Mouse (Mus musculus): ENCODE data around the gene Rnf207. TPM values are rescaled to one million over a fixed set of nuclear protein-coding genes. Genes with fewer than 3 reads are reported as not detected.
A peak's percentile ranks its signal among the peaks of the same experiment; 100 is the strongest.

The Rnf207 gene
- polyA plus RNA-seq, 1 experiment from 2014 or later, result 27.5 TPM

DNA sequence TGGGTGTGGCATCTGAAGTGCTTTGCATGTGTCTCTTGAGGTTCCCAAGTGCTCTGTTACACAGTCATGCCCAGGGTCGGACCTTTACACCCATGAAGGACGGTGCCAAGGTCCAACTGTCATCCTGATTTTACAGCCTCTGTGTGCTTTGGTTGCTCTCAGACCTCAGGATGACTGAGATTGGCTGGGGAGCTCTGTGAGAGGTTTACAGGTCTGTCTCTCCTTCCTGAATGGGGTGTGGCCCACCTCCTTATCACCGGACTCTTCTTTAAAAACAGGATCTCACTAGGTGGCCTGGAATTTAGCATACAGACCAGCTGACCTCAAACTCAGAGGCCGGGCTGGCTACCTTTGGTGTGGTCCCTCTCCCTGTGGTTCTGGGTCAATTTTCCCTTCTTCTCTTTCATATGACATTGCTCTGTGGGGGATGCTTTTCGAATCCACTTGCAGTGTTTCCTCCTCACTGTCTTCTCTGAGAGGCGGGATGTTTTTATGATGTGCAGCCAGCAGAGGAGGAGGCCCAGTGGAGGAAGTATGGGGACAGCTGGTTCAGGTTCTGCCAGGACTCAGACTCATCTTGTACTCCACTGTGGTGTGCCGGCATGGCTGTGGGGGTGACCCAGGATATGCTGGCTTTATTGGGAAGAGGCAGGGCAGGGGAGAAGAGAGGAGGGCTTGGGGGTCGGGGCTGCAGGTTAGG, 32.1 kb upstream of the Rnf207 start:
- no peak overlapping the region for H3K4me3 ChIP-seq (ENCODE audit: low read depth, low read length)
- no peak overlapping the region for H3K9ac ChIP-seq (ENCODE audit: low read depth, low read length)
- H3K4me1 ChIP-seq (ENCODE audit: control insufficient read depth, insufficient read depth, low read length), result no peaks in the 10 kb centered on the region
- H3K4me2 ChIP-seq, result no peak overlapping the region
- H3K27me3 ChIP-seq (ENCODE audit: control insufficient read depth, insufficient read depth, low read length), result peaks cover 53% of the 10 kb centered on the region
- no peak overlapping the region for H3K27ac ChIP-seq (ENCODE audit: low read depth, low read length)
- no peak for ATAC-seq (replicated peaks; ENCODE audit: insufficient number of reproducible peaks, low FRiP score, low TSS enrichment)
- no peaks in the 10 kb centered on the region for H3K36me3 ChIP-seq (ENCODE audit: control insufficient read depth, insufficient read depth, low read length)
- no peaks in the 10 kb centered on the region for H3K9me3 ChIP-seq (replicated peaks; ENCODE audit: control insufficient read depth, low read length)
- WGBS (ENCODE audit: insufficient replicate concordance), result 25% methylated on average over 8 of the region's 8 CpGs

DNA sequence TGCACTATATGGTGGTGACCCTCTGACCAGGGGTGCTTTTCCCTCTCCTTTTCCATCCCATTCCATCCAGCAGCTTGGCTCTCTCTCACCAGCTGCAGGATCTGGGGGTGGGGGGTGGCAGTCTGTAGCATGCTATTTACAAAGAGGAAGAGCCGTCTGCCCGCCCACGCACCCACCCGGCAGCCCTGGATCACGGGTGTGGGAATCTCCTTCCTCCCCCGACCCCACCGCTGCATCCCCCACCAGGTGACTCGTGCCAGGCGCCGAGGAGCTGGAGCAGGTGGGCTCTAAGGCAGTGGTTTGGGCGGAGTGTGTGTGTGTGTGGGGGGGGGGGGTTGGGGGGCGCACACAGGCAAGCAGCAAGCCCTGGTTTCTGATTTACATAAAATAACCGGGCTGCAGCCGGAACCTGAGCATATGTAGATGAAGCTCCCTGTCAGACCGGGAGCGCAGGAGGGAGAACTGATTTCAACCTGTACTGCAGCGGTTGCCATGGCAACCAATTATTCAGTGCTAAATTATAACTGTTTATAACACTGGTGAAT, 31.1 kb upstream of the Rnf207 start:
- Histone ChIP-seq H3K4me3 (ENCODE audit: low read depth, low read length) (no peak overlapping the region), H3K4me1 (ENCODE audit: control insufficient read depth, insufficient read depth, low read length) (peaks cover 3% of the 10 kb centered on the region; the same call in 1 of the 2 replicates), H3K9me3 (replicated peaks; ENCODE audit: control insufficient read depth, low read length) (no peaks in the 10 kb centered on the region), H3K27me3 (ENCODE audit: control insufficient read depth, insufficient read depth, low read length) (peaks cover 53% of the 10 kb centered on the region), H3K4me2 (no peak overlapping the region), H3K36me3 (ENCODE audit: control insufficient read depth, insufficient read depth, low read length) (no peaks in the 10 kb centered on the region), H3K9ac (ENCODE audit: low read depth, low read length) (no peak overlapping the region), H3K27ac (ENCODE audit: low read depth, low read length) (no peak overlapping the region)
- no peak for ATAC-seq (replicated peaks; ENCODE audit: insufficient number of reproducible peaks, low FRiP score, low TSS enrichment)
- WGBS (ENCODE audit: insufficient replicate concordance), result 13% methylated on average over 17 of the region's 17 CpGs

DNA sequence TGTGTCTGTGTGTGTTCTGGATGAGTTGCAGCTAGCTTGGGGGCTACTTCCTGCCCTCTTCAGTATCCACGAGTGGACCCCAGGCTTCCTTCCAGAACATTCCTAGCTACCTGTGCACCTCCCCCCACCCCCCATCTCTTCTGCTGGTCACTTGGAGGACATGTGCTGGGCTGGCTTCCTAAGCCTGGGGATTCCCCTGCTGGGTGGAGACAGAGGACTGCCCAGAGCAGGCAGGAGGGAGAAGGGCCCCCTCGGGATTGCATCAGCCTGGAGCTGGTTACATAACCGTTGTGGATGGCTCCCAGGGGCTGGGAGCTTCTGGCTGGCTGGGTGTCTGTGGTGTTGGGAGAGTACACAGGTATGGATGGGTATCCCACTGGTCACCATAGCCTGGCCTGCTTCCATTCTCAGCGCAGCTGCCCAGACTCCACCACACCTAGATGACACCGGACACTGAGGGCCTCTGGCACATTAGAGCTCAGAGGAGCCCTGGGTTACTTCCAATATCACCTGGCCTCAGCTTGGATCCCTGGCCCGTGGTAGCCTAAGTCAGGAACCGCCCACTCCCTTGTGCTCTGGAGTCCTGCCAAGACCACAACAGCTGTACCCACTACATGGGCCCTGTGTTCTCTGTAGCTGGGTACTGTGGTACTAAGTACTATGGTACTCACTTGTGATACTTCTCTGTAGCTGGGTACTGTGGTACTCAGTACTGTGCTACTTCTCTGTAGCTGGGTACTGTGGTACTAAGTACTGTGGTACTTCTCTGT, 26.5 kb upstream of the Rnf207 start:
- H3K9ac ChIP-seq (ENCODE audit: low read depth, low read length), result no peak overlapping the region
- H3K36me3 ChIP-seq (ENCODE audit: control insufficient read depth, insufficient read depth, low read length), result no peaks in the 10 kb centered on the region
- no peaks in the 10 kb centered on the region for H3K9me3 ChIP-seq (replicated peaks; ENCODE audit: control insufficient read depth, low read length)
- H3K27ac ChIP-seq (ENCODE audit: low read depth, low read length), result no peak overlapping the region
- 51% methylated on average over 7 of the region's 7 CpGs for WGBS (ENCODE audit: insufficient replicate concordance)
- peaks cover 64% of the 10 kb centered on the region for H3K27me3 ChIP-seq (ENCODE audit: control insufficient read depth, insufficient read depth, low read length)
- no peak overlapping the region for H3K4me2 ChIP-seq
- peaks cover 3% of the 10 kb centered on the region; the same call in 1 of the 2 replicates for H3K4me1 ChIP-seq (ENCODE audit: control insufficient read depth, insufficient read depth, low read length)
- no peak overlapping the region for H3K4me3 ChIP-seq (ENCODE audit: low read depth, low read length)
- ATAC-seq (replicated peaks; ENCODE audit: insufficient number of reproducible peaks, low FRiP score, low TSS enrichment), result no peak

DNA sequence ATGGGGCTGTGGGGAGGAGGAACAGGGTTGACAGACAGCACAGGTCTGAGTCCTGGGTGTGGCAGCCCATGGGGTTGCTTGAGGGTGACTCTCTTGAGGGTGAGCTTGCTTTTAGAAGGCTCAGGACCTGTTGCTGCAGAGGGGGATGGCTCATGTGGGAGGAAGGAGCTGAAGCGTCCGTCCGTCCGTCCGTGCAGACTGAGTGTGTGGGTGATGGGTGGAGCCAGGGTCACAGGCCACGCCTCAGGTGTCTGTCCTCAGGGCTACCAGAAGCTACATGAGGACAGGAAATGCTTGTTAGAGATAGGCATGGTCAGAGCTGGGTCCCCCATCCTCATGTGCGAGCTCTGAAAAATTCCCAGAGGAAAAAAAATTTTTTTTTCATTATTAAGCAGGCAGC, 25.9 kb upstream of the Rnf207 start:
- Histone ChIP-seq H3K4me3 (ENCODE audit: low read depth, low read length) (no peak overlapping the region), H3K27me3 (ENCODE audit: control insufficient read depth, insufficient read depth, low read length) (peaks cover 64% of the 10 kb centered on the region), H3K36me3 (ENCODE audit: control insufficient read depth, insufficient read depth, low read length) (no peaks in the 10 kb centered on the region), H3K9me3 (replicated peaks; ENCODE audit: control insufficient read depth, low read length) (no peaks in the 10 kb centered on the region), H3K4me2 (no peak overlapping the region), H3K9ac (ENCODE audit: low read depth, low read length) (no peak overlapping the region), H3K27ac (ENCODE audit: low read depth, low read length) (no peak overlapping the region), H3K4me1 (ENCODE audit: control insufficient read depth, insufficient read depth, low read length) (peaks cover 4% of the 10 kb centered on the region; the same call in 1 of the 2 replicates)
- no peak for ATAC-seq (replicated peaks; ENCODE audit: insufficient number of reproducible peaks, low FRiP score, low TSS enrichment)
- WGBS (ENCODE audit: insufficient replicate concordance), result 39% methylated on average over 7 of the region's 7 CpGs

DNA sequence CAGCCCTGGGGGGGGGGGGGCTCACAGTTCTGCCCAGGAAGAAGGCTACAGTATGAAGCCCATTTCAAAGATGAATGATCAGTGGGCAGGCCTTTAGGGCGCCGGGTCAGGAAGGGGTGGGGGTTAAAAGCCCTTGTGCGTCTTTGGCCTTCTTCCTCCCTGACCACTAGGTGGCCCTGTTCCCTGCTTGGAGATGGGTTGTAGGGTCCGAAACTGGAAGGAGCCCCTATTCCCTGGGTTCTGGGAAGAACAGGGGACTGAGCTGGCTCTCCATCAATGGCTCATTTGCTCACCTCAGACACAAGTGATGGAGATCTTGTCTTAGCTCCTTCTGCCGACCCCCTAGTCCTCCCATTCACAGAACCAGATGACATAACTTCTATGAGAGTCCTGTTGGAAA, 24.5 kb upstream of the Rnf207 start:
- no peak overlapping the region for H3K27ac ChIP-seq (ENCODE audit: low read depth, low read length)
- no peak overlapping the region for H3K4me2 ChIP-seq
- peaks cover 65% of the 10 kb centered on the region for H3K27me3 ChIP-seq (ENCODE audit: control insufficient read depth, insufficient read depth, low read length)
- WGBS (ENCODE audit: insufficient replicate concordance), result 15% methylated on average over 5 of the region's 5 CpGs
- H3K4me3 ChIP-seq (ENCODE audit: low read depth, low read length), result no peak overlapping the region
- no peak for ATAC-seq (replicated peaks; ENCODE audit: insufficient number of reproducible peaks, low FRiP score, low TSS enrichment)
- no peaks in the 10 kb centered on the region for H3K9me3 ChIP-seq (replicated peaks; ENCODE audit: control insufficient read depth, low read length)
- no peaks in the 10 kb centered on the region for H3K36me3 ChIP-seq (ENCODE audit: control insufficient read depth, insufficient read depth, low read length)
- H3K9ac ChIP-seq (ENCODE audit: low read depth, low read length), result no peak overlapping the region
- H3K4me1 ChIP-seq (ENCODE audit: control insufficient read depth, insufficient read depth, low read length), result peaks cover 16% of the 10 kb centered on the region

DNA sequence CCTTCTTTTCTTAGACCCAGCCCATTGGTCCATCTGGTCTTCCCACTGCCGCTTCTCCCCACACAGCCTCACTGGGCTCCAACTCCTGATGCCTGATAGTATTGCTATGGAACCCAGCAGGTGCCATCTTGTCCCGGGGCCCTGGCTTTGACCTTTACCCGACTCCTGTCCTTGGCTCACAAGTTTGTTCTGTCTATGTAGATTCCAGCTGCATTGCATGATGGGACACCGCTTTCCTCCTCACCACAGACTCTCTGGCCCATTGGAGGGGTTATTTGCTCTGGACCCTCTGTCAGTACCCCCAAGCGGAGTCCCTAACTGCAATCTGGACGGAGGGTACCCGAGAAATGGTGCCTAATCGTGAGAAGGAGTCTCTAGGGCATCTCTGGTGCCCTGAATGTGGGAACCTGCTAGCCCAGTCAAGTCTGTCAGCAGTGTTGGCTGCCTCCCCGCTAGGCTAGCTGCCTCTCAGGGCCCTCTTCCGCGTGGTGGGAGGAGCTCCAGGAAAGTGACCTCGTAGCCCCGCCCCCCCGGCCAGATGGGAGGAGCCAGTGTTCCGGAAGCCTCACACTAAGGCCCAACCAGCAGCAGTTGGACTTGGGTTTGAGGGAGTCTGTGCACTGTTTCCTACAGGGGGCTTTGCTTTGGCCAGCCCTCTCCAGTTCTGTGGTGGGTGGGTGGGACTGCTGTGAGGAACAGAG, 21.9 kb upstream of the Rnf207 start:
- H3K4me1 ChIP-seq (ENCODE audit: control insufficient read depth, insufficient read depth, low read length), result peaks cover 16% of the 10 kb centered on the region
- no peak overlapping the region for H3K27ac ChIP-seq (ENCODE audit: low read depth, low read length)
- H3K27me3 ChIP-seq (ENCODE audit: control insufficient read depth, insufficient read depth, low read length), result peaks cover 78% of the 10 kb centered on the region
- H3K4me3 ChIP-seq (ENCODE audit: low read depth, low read length), result no peak overlapping the region
- H3K36me3 ChIP-seq (ENCODE audit: control insufficient read depth, insufficient read depth, low read length), result no peaks in the 10 kb centered on the region
- WGBS (ENCODE audit: insufficient replicate concordance), result 35% methylated on average over 15 of the region's 15 CpGs
- H3K9me3 ChIP-seq (replicated peaks; ENCODE audit: control insufficient read depth, low read length), result no peaks in the 10 kb centered on the region
- H3K9ac ChIP-seq (ENCODE audit: low read depth, low read length), result no peak overlapping the region
- ATAC-seq (replicated peaks; ENCODE audit: insufficient number of reproducible peaks, low FRiP score, low TSS enrichment), result no peak
- H3K4me2 ChIP-seq, result no peak overlapping the region

DNA sequence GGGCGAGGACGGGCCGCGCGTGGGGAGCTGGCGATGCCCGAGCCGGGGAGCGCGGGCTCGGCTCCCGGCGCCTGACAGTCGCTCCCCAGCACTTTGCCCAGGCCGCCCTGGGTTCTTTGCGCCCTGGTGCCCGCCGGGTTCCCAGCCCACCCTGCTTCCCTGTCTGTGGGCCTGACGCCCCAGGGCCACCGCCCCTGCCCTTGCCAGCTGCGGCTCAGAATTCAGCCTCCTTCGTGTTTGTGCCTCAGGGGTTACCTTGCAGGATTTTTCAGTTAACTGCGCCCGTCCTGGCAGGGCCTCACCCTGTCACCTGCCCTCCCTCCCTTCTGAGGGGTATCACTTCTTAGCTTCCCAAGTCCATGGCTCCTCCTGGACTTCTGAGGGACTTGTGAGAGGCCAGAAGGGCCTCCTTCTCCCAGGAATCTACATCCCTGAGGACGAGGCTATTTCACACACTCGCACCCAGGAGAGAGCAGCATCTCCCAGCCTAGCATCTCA, 20.5 kb upstream of the Rnf207 start:
- no peak overlapping the region for H3K9ac ChIP-seq (ENCODE audit: low read depth, low read length)
- peaks cover 8% of the 10 kb centered on the region for H3K36me3 ChIP-seq (ENCODE audit: control insufficient read depth, insufficient read depth, low read length)
- peak overlapping the region; percentile 55 for H3K4me3 ChIP-seq (ENCODE audit: low read depth, low read length)
- peaks cover 13% of the 10 kb centered on the region for H3K4me1 ChIP-seq (ENCODE audit: control insufficient read depth, insufficient read depth, low read length)
- no peak for ATAC-seq (replicated peaks; ENCODE audit: insufficient number of reproducible peaks, low FRiP score, low TSS enrichment)
- no peaks in the 10 kb centered on the region for H3K9me3 ChIP-seq (replicated peaks; ENCODE audit: control insufficient read depth, low read length)
- peak overlapping the region; percentile 97 for H3K4me2 ChIP-seq
- peaks cover 77% of the 10 kb centered on the region for H3K27me3 ChIP-seq (ENCODE audit: control insufficient read depth, insufficient read depth, low read length)
- no peak overlapping the region for H3K27ac ChIP-seq (ENCODE audit: low read depth, low read length)
- WGBS (ENCODE audit: insufficient replicate concordance), result 5% methylated on average over 20 of the region's 26 CpGs

Data from heart, embryonic 11.5 days (tissue).